Mouse (Mus musculus) megakaryocyte, embryonic 14.5 days (primary cell): Measurements from ENCODE around the gene Bbs2.

ENCODE experiments used
- FLI1 ChIP-seq: IDR thresholded peaks from 2 replicates; pipeline ENCODE4 v1.6.1; 2012; ENCODE audit warnings: low read length, inconsistent platforms, mixed read lengths
- GATA1 ChIP-seq: IDR thresholded peaks from 3 replicates; pipeline ENCODE4 v1.6.1; 2012; ENCODE audit warnings: mixed read lengths, low read length, inconsistent platforms, borderline replicate concordance

DNA sequence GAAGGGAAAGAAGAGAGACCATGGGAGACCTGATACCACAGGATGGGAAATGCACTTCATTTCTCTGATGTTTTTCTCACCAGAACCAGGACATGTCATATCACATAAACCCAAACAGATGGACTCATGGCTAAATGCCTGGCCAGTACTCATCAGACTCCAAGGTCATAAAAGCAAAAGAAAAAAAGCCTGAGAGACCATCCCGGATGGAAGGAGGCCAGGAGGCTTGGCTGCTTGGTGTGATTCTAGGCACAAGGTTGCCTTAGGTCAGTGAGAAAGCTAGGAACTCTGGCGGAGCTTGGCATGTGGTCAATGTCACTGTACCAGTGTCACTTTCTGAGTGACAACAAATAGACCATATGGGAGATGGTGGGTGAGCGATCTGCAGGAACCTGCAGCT is 9.1 kb upstream of the Bbs2 start:
- no peak for TF ChIP-seq FLI1
- no peak for TF ChIP-seq GATA1
